Mouse (Mus musculus) cerebellum, adult 9-10 months (tissue): ENCODE data around the gene Gsdma3.
"Not testable (repeated sequence)": the region's sequence is repeated elsewhere in the genome, so short reads cannot be mapped to it uniquely, and the experiment has no call there.

Experiments
- DNase-seq: peaks from one replicate; pipeline ENCODE4 v3.0.0; 2022

Gene Gsdma3

DNA sequence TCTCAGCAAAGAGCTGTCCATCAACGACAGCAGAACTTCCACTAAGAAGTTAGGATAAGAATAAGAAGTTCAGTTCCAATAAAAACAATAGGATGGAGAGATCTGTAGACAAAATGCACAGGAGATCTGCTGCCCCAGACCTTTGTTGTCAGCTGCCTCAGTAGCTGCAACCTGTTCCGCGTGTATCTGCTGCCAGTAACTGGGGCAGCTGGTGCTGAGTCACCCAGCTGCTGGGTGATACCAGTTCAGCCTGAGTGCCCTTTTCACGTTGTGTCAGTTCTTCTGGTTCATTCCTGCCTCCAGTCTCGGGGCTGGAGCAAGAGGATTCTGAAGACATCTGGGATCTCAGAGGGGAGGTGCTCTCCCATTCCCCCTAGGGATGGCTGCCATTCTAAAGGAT lies 45.7 kb downstream of the Gsdma3 start:
- no peak for DNase-seq

DNA sequence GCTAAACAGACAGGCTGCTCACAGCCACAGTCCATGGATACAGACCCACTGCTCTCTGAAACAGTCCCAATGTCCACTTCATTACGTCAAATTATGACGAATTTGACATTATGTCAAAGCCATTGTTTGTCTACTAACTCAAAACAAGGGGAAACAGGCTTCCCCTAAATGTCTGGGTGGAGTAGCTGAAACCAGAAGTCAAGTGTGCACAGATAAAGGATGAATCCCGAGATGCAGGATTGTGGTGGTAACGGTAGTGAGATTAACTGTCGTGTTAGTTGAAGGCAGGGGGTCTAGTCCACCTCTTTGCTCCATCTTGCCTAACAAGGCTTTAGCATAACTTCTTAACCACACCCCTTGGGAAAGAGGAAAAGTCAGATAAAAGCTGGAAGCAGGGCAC lies 46.3 kb downstream of the Gsdma3 start:
- DNase-seq = no peak

DNA sequence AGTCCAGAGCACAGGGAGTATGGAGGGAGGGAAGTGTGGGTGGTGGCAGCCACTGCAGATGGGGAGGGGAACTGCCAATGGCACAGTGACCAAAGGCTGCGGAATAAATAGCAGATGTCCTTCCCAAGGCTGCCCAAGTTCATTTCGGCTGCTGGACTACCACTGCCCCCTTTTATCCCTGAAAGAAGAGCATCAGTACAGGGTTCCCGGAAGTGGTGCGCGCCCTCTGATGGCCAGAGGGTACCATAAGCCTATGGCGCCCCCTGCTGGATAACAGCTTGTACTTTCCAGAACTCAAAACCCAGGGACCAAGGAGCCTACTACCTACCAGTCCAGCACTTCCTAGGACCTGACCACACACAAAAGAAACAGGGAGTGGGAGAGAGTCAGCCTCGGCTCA lies 47.0 kb downstream of the Gsdma3 start:
- DNase-seq = not testable (repeated sequence)

DNA sequence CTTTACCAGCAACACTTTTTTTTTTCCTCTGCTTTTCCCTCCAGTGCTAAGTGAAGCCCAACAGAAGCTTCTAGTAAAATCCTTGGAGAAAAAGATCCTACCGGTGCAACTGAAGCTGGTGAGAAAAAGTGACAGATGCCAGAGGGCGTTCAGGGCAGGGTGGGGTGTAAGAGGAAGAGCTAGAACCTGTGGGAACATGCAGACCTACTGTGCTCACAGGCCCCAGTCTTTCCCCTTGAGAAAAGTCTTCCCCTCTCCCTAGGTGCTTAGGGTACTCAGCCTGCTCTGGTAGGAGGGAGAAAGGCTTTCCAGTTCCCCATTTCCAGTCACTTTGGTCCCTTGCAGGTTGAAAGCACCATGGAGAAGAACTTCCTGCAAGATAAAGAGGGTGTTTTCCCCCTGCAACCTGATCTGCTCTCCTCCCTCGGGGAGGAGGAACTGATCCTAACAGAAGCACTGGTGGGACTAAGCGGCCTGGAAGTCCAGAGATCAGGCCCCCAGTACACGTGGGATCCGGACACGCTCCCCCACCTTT lies 49.7 kb downstream of the Gsdma3 start:
- no peak for DNase-seq

DNA sequence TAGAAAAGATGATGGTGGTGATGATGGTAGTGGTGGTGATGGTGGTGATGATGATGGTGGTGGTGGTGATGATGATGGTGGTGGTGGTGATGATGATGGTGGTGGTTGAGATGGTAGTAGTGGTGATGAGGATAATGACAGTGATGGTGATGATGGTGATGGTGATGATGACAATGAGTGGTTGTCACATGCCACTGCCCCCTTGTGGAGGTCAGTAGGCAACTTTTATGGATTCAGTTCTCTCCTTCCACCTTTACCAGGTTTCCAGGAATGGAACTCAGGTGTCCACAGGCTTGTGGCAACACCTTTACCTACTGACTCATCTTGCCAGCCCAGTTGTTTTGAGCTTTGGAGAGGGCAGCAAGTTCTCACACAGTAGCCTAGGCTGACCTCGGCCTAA lies 53.9 kb downstream of the Gsdma3 start:
- DNase-seq = no peak

DNA sequence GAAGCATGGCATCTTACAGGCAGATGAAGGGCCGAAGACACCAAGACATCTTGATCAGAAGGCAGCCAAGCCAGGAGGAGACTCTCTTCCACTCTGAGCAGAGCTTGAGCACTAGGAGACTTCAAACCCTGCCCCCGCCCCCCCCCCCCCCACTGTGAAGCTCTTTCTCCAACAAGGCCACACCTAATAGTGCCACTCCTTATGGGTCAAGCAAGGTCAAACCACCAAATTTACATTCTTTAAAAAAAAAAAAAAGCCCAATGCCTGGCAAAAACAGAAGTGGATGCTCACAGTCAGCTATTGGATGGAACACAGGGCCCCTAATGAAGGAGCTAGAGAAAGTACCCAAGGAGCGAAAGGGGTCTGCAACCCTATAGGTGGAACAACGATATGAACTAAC lies 54.4 kb downstream of the Gsdma3 start:
- not testable (repeated sequence) for DNase-seq

DNA sequence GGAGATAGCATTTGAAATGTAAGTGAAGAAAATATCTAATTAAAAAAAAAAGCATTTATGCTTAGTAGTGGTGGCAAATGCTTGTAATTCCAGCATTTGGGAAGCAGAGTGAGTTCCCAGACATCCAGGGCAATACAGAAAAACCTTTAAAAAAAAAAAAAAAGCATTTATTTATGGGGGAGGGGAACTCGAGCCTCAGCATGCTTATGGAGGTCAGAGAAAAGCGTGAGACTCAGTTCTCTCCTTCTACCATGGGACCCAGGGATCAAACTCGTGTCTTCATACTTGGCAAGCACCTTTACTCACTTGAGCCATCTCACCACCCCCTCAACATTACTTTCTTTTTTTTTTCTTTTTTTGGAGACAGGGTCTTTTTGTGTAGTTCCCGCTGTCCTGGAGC lies 55.0 kb downstream of the Gsdma3 start:
- DNase-seq = no peak

DNA sequence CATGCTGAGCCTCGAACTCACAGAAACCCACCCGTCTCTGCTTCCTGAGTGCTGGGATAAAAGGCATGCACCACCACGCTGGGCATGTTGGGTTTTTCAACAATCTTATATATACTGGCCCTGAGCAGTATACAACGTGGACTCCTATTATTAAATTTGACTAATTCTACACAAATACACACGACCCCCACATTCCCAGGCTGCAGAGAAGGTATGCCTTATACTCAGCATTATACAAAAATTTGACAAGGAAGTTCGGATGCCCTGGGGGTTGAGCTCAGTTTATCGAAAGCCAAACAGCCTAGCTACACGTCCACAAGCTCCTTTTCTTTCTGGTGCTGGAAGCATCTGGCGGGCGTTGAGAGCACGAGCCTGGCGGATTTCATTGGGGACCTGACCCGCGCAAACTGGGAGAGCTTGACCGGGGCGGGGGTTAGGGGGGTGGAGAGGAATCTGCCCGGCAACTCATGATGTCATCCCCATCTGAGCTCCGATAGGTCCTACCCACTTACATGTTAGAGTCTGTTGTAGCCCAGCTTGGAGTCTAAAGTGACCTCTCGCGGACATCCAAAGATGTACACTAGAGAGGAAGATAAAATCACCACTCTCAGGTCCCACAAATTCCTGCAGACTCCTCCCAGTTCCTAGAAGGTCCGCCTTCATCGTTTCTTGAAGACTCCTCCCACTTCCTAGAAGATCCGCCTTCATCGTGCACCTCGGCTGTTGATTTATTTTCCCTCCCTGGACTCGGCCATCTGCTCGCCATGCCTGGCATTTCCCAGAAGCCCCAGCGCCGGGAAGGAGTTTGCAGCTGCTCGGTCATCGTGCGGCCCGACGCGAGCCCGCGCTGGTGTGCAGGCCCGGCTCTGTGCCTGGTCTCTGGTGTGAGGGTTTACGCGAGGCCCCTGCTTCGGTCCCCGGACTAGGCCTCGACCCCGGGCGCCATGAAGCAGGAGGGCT lies 55.9 kb downstream of the Gsdma3 start, which contains the start of gene Psmd3:
TSS of gene Psmd3 (plus strand) at position 769 of the 960 bp plus-strand sequence.
- peak; percentile 98 for DNase-seq

DNA sequence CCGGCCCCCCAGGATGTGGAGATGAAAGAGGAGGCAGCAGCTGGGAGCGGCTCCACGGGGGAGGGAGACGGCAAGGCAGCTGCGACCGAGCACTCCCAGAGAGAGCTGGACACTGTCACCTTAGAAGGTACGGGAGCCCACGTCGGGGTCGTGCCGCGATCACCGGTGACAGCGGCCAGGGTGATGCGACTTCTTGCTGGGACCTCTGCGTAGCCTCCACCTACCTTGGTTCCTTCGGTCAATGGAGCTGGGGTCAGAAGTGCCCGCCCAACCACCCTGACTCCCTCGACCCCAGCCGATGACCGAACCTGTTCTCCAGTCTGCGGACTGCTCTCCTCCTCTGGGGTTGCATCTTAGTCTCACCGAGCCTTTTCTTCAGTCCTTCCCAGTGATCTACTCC lies 56.7 kb downstream of the Gsdma3 start:
- no peak for DNase-seq

DNA sequence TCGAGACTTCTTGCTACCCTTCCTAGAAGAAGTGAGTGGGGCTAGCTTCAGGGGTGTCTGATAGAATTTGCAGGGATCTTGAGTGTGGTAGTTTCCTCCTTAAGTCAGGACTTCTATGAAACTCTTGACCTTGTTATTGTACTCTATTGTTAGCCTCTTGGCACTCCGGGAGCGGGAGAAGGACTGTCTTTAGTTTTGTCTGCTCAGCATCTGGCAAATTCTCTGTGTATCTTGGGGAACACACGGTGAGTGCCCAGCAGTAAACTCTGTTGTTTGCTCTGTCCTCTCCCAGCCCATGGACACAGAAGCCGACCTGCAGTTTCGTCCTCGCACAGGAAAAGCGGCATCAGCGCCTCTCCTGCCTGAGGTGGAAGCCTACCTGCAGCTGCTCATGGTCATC lies 59.5 kb downstream of the Gsdma3 start:
- DNase-seq = peak; percentile 13

DNA sequence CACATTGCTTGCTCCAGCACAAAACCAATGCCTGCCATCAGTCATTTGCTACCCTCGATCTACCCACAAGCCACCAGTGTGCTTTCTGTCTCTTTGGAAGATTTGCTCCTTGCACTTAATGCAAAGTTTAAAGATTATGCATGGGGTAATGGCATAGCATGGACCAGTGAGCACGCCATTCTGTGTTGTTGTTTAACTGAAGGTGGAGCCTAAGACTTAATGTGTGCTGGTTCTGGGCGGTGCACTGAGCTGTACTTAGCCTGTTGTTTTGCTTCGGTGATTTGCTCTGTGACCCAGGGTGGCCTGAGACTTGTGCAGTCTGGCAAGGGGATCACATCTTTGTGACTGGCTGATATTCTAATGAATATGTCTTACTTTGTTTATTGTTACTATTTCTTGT lies 60.8 kb downstream of the Gsdma3 start:
- DNase-seq = no peak
